12 mouse cellular contexts compared by ENCODE assay signal in genomic region chr2:49856161-49856564, GRCm38 (mm10).
A peak's percentile ranks its signal among the peaks of the same experiment; 100 is the strongest.
DNase-seq lines count a peak whose midpoint lies in the region; ATAC-seq and TF ChIP-seq lines count a peak whose summit lies in the region.
"Had no signal": no experiment of that assay in that cellular context is flagged by ENCODE, and none has a peak within 500 bp of the region (broad histone marks: within the 10 kb centered on the region; RNA-seq: fewer than 3 reads in every experiment).

No protein-coding gene starts in this region.

- no peaks in the 10 kb centered on the region for H3K9me3 ChIP-seq in heart, embryonic 15.5 days (replicated peaks)
- H3K9me3 ChIP-seq in lung, embryonic 15.5 days = no peaks in the 10 kb centered on the region
- no peaks in the 10 kb centered on the region for H3K9me3 ChIP-seq in hindbrain, postnatal 0 days (ENCODE audit: low read length)
- H3K9me3 ChIP-seq: embryonic facial prominence, embryonic 10.5 days had no signal

- no peak for DNase-seq in heart, adult 11 months
- DNase-seq in lung, postnatal 14 days = no peak
- DNase-seq in adrenal gland, postnatal 10 days = peak; percentile 52
- DNase-seq in hindbrain, postnatal 0 days (ENCODE audit: low spot score) = peak; percentile 50
- no peak for DNase-seq in thymus, adult 2 months
- no peak for DNase-seq in cerebellum, postnatal 25 days
- DNase-seq: cerebellum, adult 2 months; kidney, postnatal 4 days; lung, adult 2 months had no signal

- H3K4me2 ChIP-seq in heart, embryonic 15.5 days = peak overlapping the region; percentile 44; the same call in 1 of the 2 replicates
- H3K4me2 ChIP-seq in lung, embryonic 15.5 days = peak overlapping the region; percentile 41
- H3K4me2 ChIP-seq in hindbrain, postnatal 0 days (ENCODE audit: low read depth, low read length) = 0 out of 2 replicates have a peak overlapping the region, but pooled peaks have one; percentile 18

- H3K27ac ChIP-seq in heart, embryonic 15.5 days = no peak overlapping the region
- H3K27ac ChIP-seq in lung, embryonic 15.5 days = no peak overlapping the region
- peak overlapping the region; percentile 32; the same call in 1 of the 2 replicates for H3K27ac ChIP-seq in hindbrain, postnatal 0 days
- H3K27ac ChIP-seq in thymus, adult 2 months (ENCODE audit: control insufficient read depth, insufficient read depth, low read length) = no peak overlapping the region
- H3K27ac ChIP-seq: embryonic facial prominence, embryonic 10.5 days had no signal

- H3K9ac ChIP-seq in heart, embryonic 15.5 days = no peak overlapping the region
- no peak overlapping the region for H3K9ac ChIP-seq in lung, embryonic 15.5 days
- no peak overlapping the region for H3K9ac ChIP-seq in hindbrain, postnatal 0 days (replicated peaks; ENCODE audit: low read length)

- no peaks in the 10 kb centered on the region for H3K36me3 ChIP-seq in heart, embryonic 15.5 days
- H3K36me3 ChIP-seq in lung, embryonic 15.5 days = no peaks in the 10 kb centered on the region
- H3K36me3 ChIP-seq in hindbrain, postnatal 0 days (ENCODE audit: insufficient read depth, low read length) = no peaks in the 10 kb centered on the region
- H3K36me3 ChIP-seq in thymus, adult 2 months (ENCODE audit: control insufficient read depth, insufficient read depth, low read length) = no peaks in the 10 kb centered on the region
- H3K36me3 ChIP-seq: embryonic facial prominence, embryonic 10.5 days had no signal

- no peak for ATAC-seq in heart, embryonic 15.5 days (replicated peaks; ENCODE audit: insufficient number of reproducible peaks, insufficient read depth, low FRiP score, low read depth)
- no peak for ATAC-seq in lung, embryonic 15.5 days (ENCODE audit: borderline replicate concordance, extremely low read depth, low FRiP score, low TSS enrichment)
- peak; percentile 73 for ATAC-seq in hindbrain, postnatal 0 days

- no peak for TF ChIP-seq POLR2A in thymus, adult 2 months (IDR thresholded peaks at IDR 0.05; ENCODE audit: control insufficient read depth, extremely low read depth, insufficient read depth, low read length, poor library complexity)

- peak overlapping the region; percentile 10; the same call in 1 of the 2 replicates for H3K4me3 ChIP-seq in heart, embryonic 15.5 days
- H3K4me3 ChIP-seq in lung, embryonic 15.5 days = no peak overlapping the region
- H3K4me3 ChIP-seq in hindbrain, postnatal 0 days (ENCODE audit: low read length) = no peak overlapping the region
- H3K4me3 ChIP-seq in thymus, adult 2 months (ENCODE audit: control insufficient read depth, insufficient read depth, low read length) = no peak overlapping the region
- H3K4me3 ChIP-seq: embryonic facial prominence, embryonic 10.5 days had no signal

- WGBS in heart, embryonic 15.5 days = 37% methylated on average over 10 of the region's 10 CpGs
- WGBS in lung, embryonic 15.5 days = 33% methylated on average over 10 of the region's 10 CpGs
- 39% methylated on average over 10 of the region's 10 CpGs for WGBS in hindbrain, postnatal 0 days
- WGBS in thymus, adult 2 months = 83% methylated on average over 10 of the region's 10 CpGs

- no peak for TF ChIP-seq CTCF in hindbrain, postnatal 0 days (IDR thresholded peaks at IDR 0.05; ENCODE audit: low read depth)
- TF ChIP-seq CTCF in thymus, adult 2 months (IDR thresholded peaks at IDR 0.05; ENCODE audit: borderline replicate concordance, control insufficient read depth, extremely low read depth, insufficient read depth, low read length, poor library complexity) = no peak

- no peaks in the 10 kb centered on the region for H3K27me3 ChIP-seq in heart, embryonic 15.5 days
- H3K27me3 ChIP-seq in lung, embryonic 15.5 days = no peaks in the 10 kb centered on the region
- no peaks in the 10 kb centered on the region for H3K27me3 ChIP-seq in hindbrain, postnatal 0 days (ENCODE audit: insufficient read depth, low read length)
- no peaks in the 10 kb centered on the region for H3K27me3 ChIP-seq in thymus, adult 2 months (ENCODE audit: control insufficient read depth, insufficient read depth, low read length)

- H3K4me1 ChIP-seq in heart, embryonic 15.5 days (replicated peaks) = peaks cover 6% of the 10 kb centered on the region; the same call in 1 of the 2 replicates
- no peaks in the 10 kb centered on the region for H3K4me1 ChIP-seq in lung, embryonic 15.5 days
- H3K4me1 ChIP-seq in hindbrain, postnatal 0 days (ENCODE audit: insufficient read depth, low read length) = no peaks in the 10 kb centered on the region; the same call in 1 of the 2 replicates
- peaks cover 5% of the 10 kb centered on the region for H3K4me1 ChIP-seq in thymus, adult 2 months (replicated peaks; ENCODE audit: control insufficient read depth, insufficient read depth, low read length)

Comparison
In these comparisons a context has a peak if more than half of its experiments do, and no peak if none do; other contexts are left out.
1. DNase-seq: peak in adrenal gland, postnatal 10 days (single experiment) and hindbrain, postnatal 0 days (single experiment); none in heart, adult 11 months (single experiment), lung, postnatal 14 days (single experiment), thymus, adult 2 months (single experiment) and cerebellum, postnatal 25 days (0 of 2).
2. Peak in every context shown above with its lines, with median percentiles within 50 percentile points of each other: H3K4me2 ChIP-seq.